Mouse (Mus musculus): Measurements from ENCODE around the gene Nckap5. TPM values are rescaled to one million over a fixed set of nuclear protein-coding genes. Genes with fewer than 3 reads are reported as not detected.

Gene Nckap5
- total and polyA plus RNA-seq, 3 experiments: not detected

GRCm38 (mm10) chr1:126502741-126503140 is 327.9 kb downstream of the Nckap5 start:
- H3K9me3 ChIP-seq (replicated peaks; ENCODE audit: insufficient read depth, low read length): no peaks in the 10 kb centered on the region
- no peaks in the 10 kb centered on the region for H3K79me2 ChIP-seq (ENCODE audit: control insufficient read depth, insufficient read depth, low read length, poor library complexity)
- H3K4me3 ChIP-seq (ENCODE audit: control insufficient read depth in 1 of 2, insufficient read depth in 1 of 2, low read depth in 2 of 2, low read length in 2 of 2): no peak overlapping the region
- no peaks in the 10 kb centered on the region for H3K27me3 ChIP-seq (ENCODE audit: control insufficient read depth in 1 of 2, insufficient read depth in 2 of 2, low read length in 2 of 2)
- H3K27ac ChIP-seq (ENCODE audit: control insufficient read depth, low read depth, low read length): no peak overlapping the region
- no peaks in the 10 kb centered on the region for H3K36me3 ChIP-seq (ENCODE audit: control insufficient read depth in 1 of 2, insufficient read depth in 2 of 2, low read length in 2 of 2)
- H3K4me1 ChIP-seq (ENCODE audit: control insufficient read depth in 1 of 2, insufficient read depth in 2 of 2, low read length in 2 of 2): no peaks in the 10 kb centered on the region
- DNase-seq (ENCODE audit: low read depth, low spot score): no peak
- TF ChIP-seq E2F4 (IDR thresholded peaks at IDR 0.05; ENCODE audit: borderline replicate concordance, low read depth, low read length): no peak
- TF ChIP-seq POLR2A (IDR thresholded peaks at IDR 0.05; ENCODE audit: control insufficient read depth in 1 of 2, insufficient read depth in 1 of 2, low read depth in 1 of 2, low read length in 2 of 2, poor library complexity in 1 of 2): no peak
- no peak for TF ChIP-seq ELF1 (IDR thresholded peaks at IDR 0.05; ENCODE audit: low read depth, low read length)
- no peak for TF ChIP-seq KAT2A (conservative IDR thresholded peaks at IDR 0.05; ENCODE audit: low read depth, low read length)
- TF ChIP-seq TCF12 (IDR thresholded peaks at IDR 0.05; ENCODE audit: low read depth, low read length): no peak
- TF ChIP-seq MAFK (IDR thresholded peaks at IDR 0.05; ENCODE audit: borderline replicate concordance, low read depth, low read length): no peak
- TF ChIP-seq MYC (IDR thresholded peaks at IDR 0.05; ENCODE audit: low read depth, low read length): no peak
- TF ChIP-seq CHD1 (IDR thresholded peaks at IDR 0.05; ENCODE audit: low read depth, low read length): no peak
- TF ChIP-seq NRF1 (IDR thresholded peaks at IDR 0.05; ENCODE audit: insufficient read depth, low read depth, low read length, poor library complexity, severe bottlenecking): no peak
- TF ChIP-seq EP300 (IDR thresholded peaks at IDR 0.05; ENCODE audit: low read depth in 1 of 2, low read length in 2 of 2): no peak
- no peak for TF ChIP-seq POLR2AphosphoS2 (IDR thresholded peaks at IDR 0.05; ENCODE audit: low read length)
- no peak for TF ChIP-seq ZKSCAN1 (IDR thresholded peaks at IDR 0.05; ENCODE audit: low read depth, low read length)
- no peak for TF ChIP-seq TBP (IDR thresholded peaks at IDR 0.05; ENCODE audit: low read depth, low read length)
- TF ChIP-seq RAD21 (IDR thresholded peaks at IDR 0.05; ENCODE audit: low read depth, low read length): no peak
- no peak for TF ChIP-seq RCOR1 (IDR thresholded peaks at IDR 0.05; ENCODE audit: low read depth, low read length)
- TF ChIP-seq ETS1 (IDR thresholded peaks at IDR 0.05; ENCODE audit: low read depth, low read length): no peak
- TF ChIP-seq SMC3 (IDR thresholded peaks at IDR 0.05; ENCODE audit: low read depth, low read length): no peak
- TF ChIP-seq JUND (IDR thresholded peaks at IDR 0.05; ENCODE audit: low read depth, low read length): no peak
- TF ChIP-seq MEF2A (IDR thresholded peaks at IDR 0.05; ENCODE audit: extremely low read depth, insufficient replicate concordance, low read depth, low read length, poor library complexity, severe bottlenecking): no peak
- TF ChIP-seq ZC3H11A (IDR thresholded peaks at IDR 0.05; ENCODE audit: low read depth, low read length): no peak
- H3K9ac ChIP-seq (ENCODE audit: control insufficient read depth, low read depth, low read length, poor library complexity, severe bottlenecking): no peak overlapping the region

GRCm38 (mm10) chr1:126496722-126497121 is 333.9 kb downstream of the Nckap5 start:
- H3K27me3 ChIP-seq (ENCODE audit: control insufficient read depth in 1 of 2, insufficient read depth in 2 of 2, low read length in 2 of 2): no peaks in the 10 kb centered on the region
- no peaks in the 10 kb centered on the region for H3K36me3 ChIP-seq (ENCODE audit: control insufficient read depth in 1 of 2, insufficient read depth in 2 of 2, low read length in 2 of 2)
- H3K9ac ChIP-seq (ENCODE audit: control insufficient read depth, low read depth, low read length, poor library complexity, severe bottlenecking): no peak overlapping the region
- DNase-seq (ENCODE audit: low read depth, low spot score): no peak
- H3K27ac ChIP-seq (ENCODE audit: control insufficient read depth, low read depth, low read length): no peak overlapping the region
- no peak overlapping the region for H3K4me3 ChIP-seq (ENCODE audit: control insufficient read depth in 1 of 2, insufficient read depth in 1 of 2, low read depth in 2 of 2, low read length in 2 of 2)
- 0 out of 6 replicates have a peak, but pooled peaks of 1 of the 3 experiments have one; percentile 1 for TF ChIP-seq CTCF (IDR thresholded peaks at IDR 0.05 in 2 of 3, conservative IDR thresholded peaks at IDR 0.05 in 1 of 3; ENCODE audit: control insufficient read depth in 1 of 3, insufficient read depth in 1 of 3, low read depth in 2 of 3, low read length in 3 of 3, poor library complexity in 1 of 3, severe bottlenecking in 1 of 3)
- TF ChIP-seq MXI1 (IDR thresholded peaks at IDR 0.05; ENCODE audit: low read depth, low read length): no peak
- H3K4me1 ChIP-seq (ENCODE audit: control insufficient read depth in 1 of 2, insufficient read depth in 2 of 2, low read length in 2 of 2): no peaks in the 10 kb centered on the region
- H3K79me2 ChIP-seq (ENCODE audit: control insufficient read depth, insufficient read depth, low read length, poor library complexity): no peaks in the 10 kb centered on the region
- H3K9me3 ChIP-seq (replicated peaks; ENCODE audit: insufficient read depth, low read length): no peaks in the 10 kb centered on the region

Measured in MEL (cell line).